Mouse (Mus musculus): Measurements from ENCODE around the gene Tet2.

DNA sequence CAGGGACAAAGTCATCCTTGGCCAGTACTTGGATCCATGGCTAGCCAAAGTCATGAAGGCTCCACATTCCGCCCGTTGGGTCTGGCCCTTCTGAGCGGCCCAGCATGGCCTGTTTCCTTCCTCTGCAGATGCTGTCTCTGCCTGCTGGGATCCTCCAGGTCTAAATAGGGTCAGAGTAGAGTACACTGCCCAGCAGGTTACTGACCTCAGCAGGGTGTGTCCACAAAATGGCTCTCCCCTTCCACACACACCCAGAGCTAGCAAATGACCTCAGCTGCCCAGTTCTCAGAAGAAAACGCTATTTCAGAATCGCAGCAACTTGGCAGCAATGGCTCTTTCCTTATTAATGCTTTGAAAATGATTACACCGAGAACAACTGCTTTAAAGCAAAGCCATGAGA, 27.5 kb downstream of the Tet2 start:
- TF ChIP-seq CTCF (IDR thresholded peaks at IDR 0.05; ENCODE audit: low read depth) (no peak), EP300 (IDR thresholded peaks at IDR 0.05; ENCODE audit: low read depth) (no peak)

Data from liver, embryonic 14.5 days (tissue).